Mouse (Mus musculus) heart, postnatal 0 days (tissue): ENCODE measurements around the gene Dlgap4.

Source experiments
- CTCF ChIP-seq: IDR thresholded peaks from 2 replicates; pipeline ENCODE4 v1.5.1; 2016; ENCODE audit warnings: antibody characterized with exemption, control low read depth, low read depth
- EP300 ChIP-seq: IDR thresholded peaks from 2 replicates; pipeline ENCODE4 v1.6.1; 2016; ENCODE audit warnings: antibody characterized with exemption, low read depth

- TF ChIP-seq CTCF (no peak), EP300 (no peak)
These were observed 191.1 kb downstream of the Dlgap4 start for GRCm38 (mm10) chr2:156804589-156804988.
